Mouse (Mus musculus) liver, postnatal 0 days (tissue): ENCODE results near the gene Cox18. TPM values are rescaled to one million over a fixed set of nuclear protein-coding genes. Genes with fewer than 3 reads are reported as not detected.
A peak's percentile ranks its signal among the peaks of the same experiment; 100 is the strongest.

Source experiments
- ATAC-seq: fragments of 200-750 bp; cut with Nextera tagmentation; 2 replicates; pipeline ENCODE4 v1.8.0; 2017; ENCODE audit warnings: mild to moderate bottlenecking, moderate library complexity
- DNase-seq: peaks from one replicate; pipeline ENCODE4 v3.0.0-alpha.2; 2016
- H3K27ac ChIP-seq: fragments of 300-500 bp; sonication (generic); 2 replicates; pipeline ENCODE4 v1.5.1; 2014; ENCODE audit warnings: antibody characterized with exemption, moderate library complexity, mild to moderate bottlenecking, low read depth
- H3K27me3 ChIP-seq: fragments of 300-500 bp; sonication (generic); 2 replicates; pipeline ENCODE4 v1.6.1; 2014; ENCODE audit warnings: low read length, control low read depth, mixed read lengths; ENCODE audit not compliant: insufficient read depth
- H3K36me3 ChIP-seq: fragments of 300-500 bp; sonication (generic); replicated peaks from 2 replicates; pipeline ENCODE4 v1.6.1; 2014; ENCODE audit warnings: mild to moderate bottlenecking, control low read depth, low read length, moderate library complexity, mixed read lengths; ENCODE audit not compliant: insufficient read depth
- H3K4me1 ChIP-seq: fragments of 300-500 bp; sonication (generic); 2 replicates; pipeline ENCODE4 v1.6.1; 2014; ENCODE audit warnings: antibody characterized with exemption, mild to moderate bottlenecking, control low read depth; ENCODE audit not compliant: insufficient read depth
- H3K4me2 ChIP-seq: fragments of 300-500 bp; sonication (generic); 2 replicates; pipeline ENCODE4 v1.6.1; 2014; ENCODE audit warnings: low read depth, mild to moderate bottlenecking, low read length, moderate library complexity, mixed read lengths
- H3K4me3 ChIP-seq: fragments of 300-500 bp; sonication (generic); 2 replicates; pipeline ENCODE4 v1.5.1; 2014; ENCODE audit warnings: low read depth, low read length
- H3K9ac ChIP-seq: fragments of 300-500 bp; sonication (generic); replicated peaks from 2 replicates; pipeline ENCODE4 v1.6.1; 2014; ENCODE audit warnings: mild to moderate bottlenecking, moderate library complexity
- H3K9me3 ChIP-seq: fragments of 300-500 bp; sonication (generic); 2 replicates; pipeline ENCODE4 v1.6.1; 2016; ENCODE audit warnings: mild to moderate bottlenecking, control low read depth, low read length, mixed read lengths
- CTCF ChIP-seq: sonication (generic); IDR thresholded peaks from 2 replicates; pipeline ENCODE4 v1.5.1; 2016; ENCODE audit warnings: antibody characterized with exemption, low read depth
- EP300 ChIP-seq: IDR thresholded peaks from 2 replicates; pipeline ENCODE4 v1.6.1; 2016; ENCODE audit warnings: antibody characterized with exemption, low read depth, mild to moderate bottlenecking
- WGBS: fragments of 180-500 bp; shearing (Covaris S2); extraction: QIAGEN DNeasy Blood & Tissue Kit; methylation state at CpG from one replicate; pipeline ENCODE4 v1.1.7; 2014; ENCODE audit not compliant: insufficient replicate concordance; 5-methylcytosine and 5-hydroxymethylcytosine counted together
- polyA plus RNA-seq: library from polyadenylated mRNA; unstranded; fragments of >200 nt; fragmentation: Nextera tagmentation; extraction: Ambion mirVana; gene quantifications from 2 replicates; pipeline ENCODE4 v1.2.1, GENCODE M21; 2015

The Cox18 gene
- polyA plus RNA-seq, 1 experiment from 2014 or later: 13.2 TPM

DNA sequence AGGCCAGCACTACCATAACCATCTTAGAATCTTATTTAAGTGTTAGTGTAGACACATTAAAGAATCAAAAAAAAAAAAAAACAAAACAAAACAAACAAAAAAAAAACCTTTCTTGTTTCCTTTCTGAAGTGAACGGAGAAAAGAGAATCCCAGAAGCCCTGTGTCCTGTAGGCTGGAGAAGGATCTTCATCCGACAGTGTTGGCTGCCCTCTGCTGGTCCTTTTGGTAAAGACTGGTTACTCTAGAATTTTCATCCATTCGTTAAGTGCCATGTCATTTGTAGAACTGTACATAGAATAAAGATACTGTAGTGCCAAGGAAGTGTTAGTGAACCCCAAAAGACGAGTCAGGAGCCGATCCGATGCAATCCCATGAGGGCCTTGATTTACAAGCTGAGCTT is 29.0 kb downstream of the Cox18 start:
- Histone ChIP-seq H3K27ac (no peak overlapping the region), H3K4me1 (no peaks in the 10 kb centered on the region), H3K27me3 (no peaks in the 10 kb centered on the region), H3K9ac (no peak overlapping the region), H3K4me2 (no peak overlapping the region), H3K36me3 (no peaks in the 10 kb centered on the region), H3K4me3 (no peak overlapping the region), H3K9me3 (no peaks in the 10 kb centered on the region)
- no peak for TF ChIP-seq EP300
- peak; percentile 71 for TF ChIP-seq CTCF
- ATAC-seq: no peak
- WGBS: 19% methylated on average over 6 of the region's 6 CpGs
- peak; percentile 59 for DNase-seq

DNA sequence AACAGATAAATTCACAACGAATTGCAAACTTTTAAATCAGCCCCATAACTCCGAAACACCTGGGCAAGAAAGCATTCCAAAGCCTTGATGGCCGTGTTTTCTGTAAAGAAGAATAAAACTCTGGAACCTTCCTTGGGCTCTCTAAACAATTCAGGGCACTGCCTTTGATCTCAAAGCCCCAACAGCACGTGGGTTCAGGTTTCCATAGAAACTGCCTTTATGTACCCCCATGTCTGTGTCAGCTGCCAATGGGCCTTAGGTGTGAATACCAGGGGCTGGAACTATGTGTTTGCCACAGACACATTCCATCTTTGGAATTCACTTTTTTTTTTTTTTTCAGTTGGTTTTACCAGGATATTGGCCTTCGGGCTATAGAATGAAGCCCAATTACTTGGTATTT is 41.0 kb downstream of the Cox18 start:
- H3K36me3 ChIP-seq: no peaks in the 10 kb centered on the region
- no peak overlapping the region for H3K27ac ChIP-seq
- TF ChIP-seq EP300: no peak
- no peak for TF ChIP-seq CTCF
- H3K27me3 ChIP-seq: no peaks in the 10 kb centered on the region
- no peak overlapping the region for H3K9ac ChIP-seq
- ATAC-seq (no peak), DNase-seq (no peak)
- 0 out of 2 replicates have a peak, but pooled peaks cover 2% of the 10 kb centered on the region for H3K9me3 ChIP-seq
- no peaks in the 10 kb centered on the region for H3K4me1 ChIP-seq
- H3K4me3 ChIP-seq: no peak overlapping the region
- WGBS: 55% methylated on average over 5 of the region's 5 CpGs
- H3K4me2 ChIP-seq: no peak overlapping the region

DNA sequence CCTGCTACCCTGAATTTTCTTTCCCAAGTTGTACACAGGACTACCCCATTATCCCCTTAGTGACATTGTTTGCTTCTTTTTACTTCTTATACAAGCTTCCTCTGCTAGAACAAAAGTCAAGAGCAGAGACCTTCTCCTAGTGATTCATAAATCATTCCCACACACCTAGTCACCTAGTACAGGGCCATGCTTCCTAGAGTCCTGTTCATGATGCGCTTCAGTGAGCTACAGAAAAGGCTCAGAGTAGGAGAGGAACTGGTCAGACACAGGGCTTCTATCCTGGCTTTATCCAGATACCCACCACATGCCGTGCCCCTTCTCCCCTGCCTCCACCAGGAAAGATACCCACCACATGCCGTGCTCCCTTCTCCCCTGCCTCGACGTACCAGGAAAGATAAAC is 44.7 kb downstream of the Cox18 start:
- DNase-seq (no peak), ATAC-seq (no peak)
- Histone ChIP-seq H3K4me2 (no peak overlapping the region), H3K9ac (no peak overlapping the region), H3K4me1 (no peaks in the 10 kb centered on the region), H3K4me3 (no peak overlapping the region), H3K27me3 (no peaks in the 10 kb centered on the region), H3K9me3 (no peaks in the 10 kb centered on the region), H3K36me3 (no peaks in the 10 kb centered on the region), H3K27ac (no peak overlapping the region)
- 73% methylated on average over 5 of the region's 5 CpGs for WGBS
- TF ChIP-seq EP300 (no peak), CTCF (no peak)

DNA sequence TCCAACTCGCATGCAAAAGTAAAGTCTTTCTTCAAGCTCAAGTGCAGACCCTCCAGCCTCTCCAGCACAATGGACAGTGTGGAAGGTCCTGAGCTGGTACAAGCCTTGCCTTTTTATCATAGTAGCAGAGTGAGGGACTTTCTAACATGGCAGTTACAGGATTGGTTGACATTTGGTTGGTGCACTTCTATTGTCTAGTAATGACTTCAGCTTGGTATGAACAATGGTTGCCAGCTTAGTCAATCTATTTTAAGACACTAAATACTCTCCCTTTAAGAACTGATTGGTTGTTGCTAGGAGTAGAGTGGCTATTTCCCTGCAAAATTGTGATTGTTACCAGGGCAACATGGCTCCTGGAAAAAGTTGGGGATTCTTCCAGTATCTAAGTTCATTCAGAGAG is 45.7 kb downstream of the Cox18 start:
- DNase-seq: no peak
- WGBS: 78% methylated on average over 1 of the region's 1 CpGs
- TF ChIP-seq CTCF (no peak), EP300 (no peak)
- no peak for ATAC-seq
- Histone ChIP-seq H3K4me2 (no peak overlapping the region), H3K9ac (no peak overlapping the region), H3K36me3 (no peaks in the 10 kb centered on the region), H3K27ac (no peak overlapping the region), H3K9me3 (no peaks in the 10 kb centered on the region), H3K4me1 (no peaks in the 10 kb centered on the region), H3K4me3 (no peak overlapping the region), H3K27me3 (no peaks in the 10 kb centered on the region)

Other genes with a start within 250 kb of the Cox18 start
- gene Ankrd17, start 142.6 kb upstream of the Cox18 start, polyA plus RNA-seq: 9.3 and 10.8 TPM in 2 replicates
- 2.4 and 2.8 TPM in 2 replicates for gene Gm9958, start 143.2 kb upstream of the Cox18 start, polyA plus RNA-seq
- 15,780 and 16,843 TPM in 2 replicates for gene Alb, start 236.9 kb upstream of the Cox18 start, polyA plus RNA-seq